Mouse (Mus musculus) lung, postnatal 0 days (tissue): Measurements from ENCODE around the gene Gm43951.

ENCODE experiments used
- CTCF ChIP-seq: IDR thresholded peaks from 2 replicates; pipeline ENCODE4 v1.5.1; 2016; ENCODE audit warnings: antibody characterized with exemption, mild to moderate bottlenecking
- EP300 ChIP-seq: IDR thresholded peaks from 2 replicates; pipeline ENCODE4 v1.6.1; 2016; ENCODE audit warnings: antibody characterized with exemption, mild to moderate bottlenecking, control low read depth

DNA sequence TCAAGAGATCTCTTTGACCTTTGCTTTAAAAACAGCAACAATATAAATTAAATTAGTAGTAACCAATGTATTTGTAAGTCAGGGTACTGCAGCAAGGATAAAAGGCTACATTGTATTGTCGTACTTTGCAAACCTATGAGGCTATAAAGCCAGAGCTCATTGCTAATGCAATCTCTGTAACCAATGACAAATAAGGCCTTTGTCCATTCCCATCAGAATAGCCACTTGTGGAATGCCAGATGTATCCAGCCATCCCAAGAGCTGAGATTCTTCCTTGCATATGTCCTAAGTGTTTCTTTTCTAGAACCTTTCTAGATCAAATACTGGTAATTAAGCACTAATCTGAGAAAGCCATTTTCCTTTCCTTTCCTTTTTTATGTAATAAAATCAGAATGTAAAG is 15.8 kb downstream of the Gm43951 start:
- TF ChIP-seq EP300 (no peak), CTCF (no peak)
